Mouse (Mus musculus): ENCODE results near the gene P2ry12. TPM values are rescaled to one million over a fixed set of nuclear protein-coding genes. Genes with fewer than 3 reads are reported as not detected.
A peak's percentile ranks its signal among the peaks of the same experiment; 100 is the strongest.

The P2ry12 gene
- polyA plus RNA-seq, 1 experiment = 1.6 TPM

DNA sequence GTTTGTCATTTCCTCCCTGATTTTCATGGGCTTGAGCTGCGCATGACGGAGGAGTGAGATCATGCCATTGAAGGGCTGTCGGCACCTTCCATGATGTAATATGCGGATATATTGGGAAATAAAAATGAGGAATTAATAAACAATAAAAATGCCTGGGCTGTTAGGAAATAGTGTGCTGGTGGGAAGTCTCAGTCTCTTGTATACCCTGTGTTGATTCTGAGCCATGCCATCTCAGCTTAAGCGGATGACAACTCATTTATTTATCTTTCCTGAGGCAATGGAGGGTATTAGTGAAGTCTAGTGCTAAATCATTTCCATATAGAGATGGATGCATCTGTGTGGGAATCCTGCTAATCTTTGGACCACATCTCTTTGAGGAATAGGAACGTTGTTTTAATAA, 14.6 kb downstream of the P2ry12 start:
- H3K27me3 ChIP-seq (replicated peaks) = no peaks in the 10 kb centered on the region
- peaks cover 8% of the 10 kb centered on the region for H3K4me1 ChIP-seq
- no peaks in the 10 kb centered on the region for H3K9me3 ChIP-seq
- H3K4me3 ChIP-seq (replicated peaks) = no peak overlapping the region
- TF ChIP-seq FLI1 (IDR thresholded peaks at IDR 0.05; ENCODE audit: low read length) = no peak
- TF ChIP-seq GATA1 (IDR thresholded peaks at IDR 0.05; ENCODE audit: borderline replicate concordance, low read length) = no peak
- H3K36me3 ChIP-seq (replicated peaks; ENCODE audit: low read length) = peaks cover 89% of the 10 kb centered on the region

DNA sequence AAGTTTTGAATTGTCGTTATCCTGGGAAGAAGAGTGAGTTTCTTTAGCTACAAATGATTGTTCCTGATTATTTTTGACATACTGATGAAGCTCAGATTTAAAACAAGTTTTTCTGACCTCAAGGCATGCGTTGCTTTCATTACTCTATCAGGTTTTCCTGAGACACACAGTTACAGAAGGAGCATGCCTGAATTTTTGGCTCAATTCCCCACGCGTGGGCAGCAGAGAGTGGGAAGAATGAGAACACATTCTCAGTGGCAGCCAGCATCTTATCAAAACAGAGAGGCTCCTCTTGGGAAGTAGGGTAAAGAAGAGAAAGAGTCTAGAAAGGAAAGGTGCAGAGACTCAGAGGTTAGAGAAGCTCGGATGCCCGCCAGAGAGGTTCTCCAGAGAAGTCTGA, 19.3 kb downstream of the P2ry12 start:
- no peaks in the 10 kb centered on the region for H3K27me3 ChIP-seq (replicated peaks)
- no peaks in the 10 kb centered on the region for H3K9me3 ChIP-seq
- TF ChIP-seq GATA1 (IDR thresholded peaks at IDR 0.05; ENCODE audit: borderline replicate concordance, low read length) (no peak), FLI1 (IDR thresholded peaks at IDR 0.05; ENCODE audit: low read length) (no peak)
- H3K4me3 ChIP-seq (replicated peaks) = no peak overlapping the region
- H3K4me1 ChIP-seq = peaks cover 13% of the 10 kb centered on the region
- H3K36me3 ChIP-seq (replicated peaks; ENCODE audit: low read length) = peaks cover 97% of the 10 kb centered on the region

DNA sequence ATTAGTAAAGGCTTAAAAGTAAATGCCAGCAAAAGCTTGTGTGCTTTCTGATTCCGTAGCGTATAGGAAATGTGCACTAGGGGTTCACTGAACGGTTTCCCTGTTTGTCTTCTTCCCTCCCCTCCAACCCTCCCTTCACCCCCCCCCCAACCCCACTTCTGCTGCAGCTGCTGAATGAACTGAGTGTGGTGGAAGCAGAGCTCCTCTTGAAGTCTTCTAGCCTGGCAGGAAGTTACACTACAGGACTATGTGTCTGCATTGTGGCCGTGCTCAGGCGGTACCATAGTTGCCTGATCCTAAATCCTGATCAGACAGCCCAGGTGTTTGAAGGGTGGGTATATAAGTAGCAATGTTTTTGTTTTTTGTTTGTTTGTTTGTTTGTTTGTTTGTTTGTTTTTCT, 27.8 kb downstream of the P2ry12 start:
- Histone ChIP-seq H3K36me3 (replicated peaks; ENCODE audit: low read length) (peaks cover 84% of the 10 kb centered on the region), H3K9me3 (no peaks in the 10 kb centered on the region), H3K27me3 (replicated peaks) (no peaks in the 10 kb centered on the region), H3K4me3 (replicated peaks) (no peak overlapping the region), H3K4me1 (peaks cover 15% of the 10 kb centered on the region)
- TF ChIP-seq GATA1 (IDR thresholded peaks at IDR 0.05; ENCODE audit: borderline replicate concordance, low read length) = no peak
- TF ChIP-seq FLI1 (IDR thresholded peaks at IDR 0.05; ENCODE audit: low read length) = no peak

- peaks cover 68% of the 10 kb centered on the region for H3K36me3 ChIP-seq (replicated peaks; ENCODE audit: low read length)
- H3K4me1 ChIP-seq = peaks cover 55% of the 10 kb centered on the region
- no peak overlapping the region for H3K4me3 ChIP-seq (replicated peaks)
- no peaks in the 10 kb centered on the region for H3K9me3 ChIP-seq
- TF ChIP-seq FLI1 (IDR thresholded peaks at IDR 0.05; ENCODE audit: low read length) = no peak
- no peak for TF ChIP-seq GATA1 (IDR thresholded peaks at IDR 0.05; ENCODE audit: borderline replicate concordance, low read length)
- H3K27me3 ChIP-seq (replicated peaks) = no peaks in the 10 kb centered on the region
Observed at GRCm38 (mm10) chr3:59230912-59231311, 31.8 kb downstream of the P2ry12 start.

GRCm38 (mm10) chr3:59228730-59229551, 33.7 kb downstream of the P2ry12 start:
- no peaks in the 10 kb centered on the region for H3K27me3 ChIP-seq (replicated peaks)
- H3K36me3 ChIP-seq (replicated peaks; ENCODE audit: low read length) = peaks cover 69% of the 10 kb centered on the region
- TF ChIP-seq GATA1 (IDR thresholded peaks at IDR 0.05; ENCODE audit: borderline replicate concordance, low read length) = no peak
- TF ChIP-seq FLI1 (IDR thresholded peaks at IDR 0.05; ENCODE audit: low read length) = no peak
- H3K9me3 ChIP-seq = no peaks in the 10 kb centered on the region
- peaks cover 71% of the 10 kb centered on the region for H3K4me1 ChIP-seq
- H3K4me3 ChIP-seq (replicated peaks) = peak overlapping the region; percentile 86

GRCm38 (mm10) chr3:59227696-59228095, 35.0 kb downstream of the P2ry12 start:
- Histone ChIP-seq H3K9me3 (no peaks in the 10 kb centered on the region), H3K36me3 (replicated peaks; ENCODE audit: low read length) (peaks cover 61% of the 10 kb centered on the region), H3K27me3 (replicated peaks) (no peaks in the 10 kb centered on the region), H3K4me1 (peaks cover 82% of the 10 kb centered on the region), H3K4me3 (replicated peaks) (peak overlapping the region; percentile 88)
- TF ChIP-seq GATA1 (IDR thresholded peaks at IDR 0.05; ENCODE audit: borderline replicate concordance, low read length) = peak; percentile 97
- TF ChIP-seq FLI1 (IDR thresholded peaks at IDR 0.05; ENCODE audit: low read length) = no peak

DNA sequence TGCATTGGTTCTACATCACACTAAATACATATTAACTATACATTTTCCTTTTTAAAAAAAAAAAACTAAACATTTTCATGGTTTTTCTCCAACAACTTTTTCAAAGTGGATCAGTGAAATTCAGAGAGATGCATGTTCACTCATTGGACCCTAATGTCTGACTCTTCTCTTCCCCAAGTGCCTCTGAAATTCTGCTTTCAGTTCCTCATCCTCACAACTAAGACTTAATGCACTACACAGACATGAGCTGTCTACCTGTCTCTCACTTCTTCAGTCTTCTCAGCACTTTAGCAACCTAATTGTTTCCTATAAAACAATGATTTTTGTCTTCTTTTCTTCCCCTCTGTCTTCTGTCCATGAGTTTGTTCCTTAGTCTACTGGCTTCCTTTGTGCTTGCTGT, 37.3 kb downstream of the P2ry12 start:
- TF ChIP-seq FLI1 (IDR thresholded peaks at IDR 0.05; ENCODE audit: low read length) = no peak
- TF ChIP-seq GATA1 (IDR thresholded peaks at IDR 0.05; ENCODE audit: borderline replicate concordance, low read length) = no peak
- peak overlapping the region; percentile 88 for H3K4me3 ChIP-seq (replicated peaks)
- peaks cover 96% of the 10 kb centered on the region for H3K4me1 ChIP-seq
- H3K9me3 ChIP-seq = no peaks in the 10 kb centered on the region
- H3K27me3 ChIP-seq (replicated peaks) = no peaks in the 10 kb centered on the region
- H3K36me3 ChIP-seq (replicated peaks; ENCODE audit: low read length) = peaks cover 48% of the 10 kb centered on the region

- TF ChIP-seq GATA1 (IDR thresholded peaks at IDR 0.05; ENCODE audit: borderline replicate concordance, low read length) (no peak), FLI1 (IDR thresholded peaks at IDR 0.05; ENCODE audit: low read length) (no peak)
- H3K4me1 ChIP-seq = peaks cover 86% of the 10 kb centered on the region
Observed at GRCm38 (mm10) chr3:59222303-59222702, 40.4 kb downstream of the P2ry12 start.

GRCm38 (mm10) chr3:59219326-59219725, 43.3 kb downstream of the P2ry12 start:
- Histone ChIP-seq H3K27me3 (replicated peaks) (no peaks in the 10 kb centered on the region), H3K36me3 (replicated peaks; ENCODE audit: low read length) (peaks cover 55% of the 10 kb centered on the region), H3K4me1 (peaks cover 68% of the 10 kb centered on the region), H3K4me3 (replicated peaks) (no peak overlapping the region), H3K9me3 (no peaks in the 10 kb centered on the region)
- no peak for TF ChIP-seq FLI1 (IDR thresholded peaks at IDR 0.05; ENCODE audit: low read length)
- no peak for TF ChIP-seq GATA1 (IDR thresholded peaks at IDR 0.05; ENCODE audit: borderline replicate concordance, low read length)

More at GRCm38 (mm10) chr3:59222303-59222702, 40.4 kb downstream of the P2ry12 start:
- Histone ChIP-seq H3K9me3 (no peaks in the 10 kb centered on the region), H3K27me3 (replicated peaks) (no peaks in the 10 kb centered on the region), H3K36me3 (replicated peaks; ENCODE audit: low read length) (peaks cover 50% of the 10 kb centered on the region), H3K4me3 (replicated peaks) (no peak overlapping the region)

- H3K27me3 ChIP-seq (replicated peaks) = no peaks in the 10 kb centered on the region
- H3K36me3 ChIP-seq (replicated peaks; ENCODE audit: low read length) = peaks cover 53% of the 10 kb centered on the region
- H3K4me3 ChIP-seq (replicated peaks) = no peak overlapping the region
- TF ChIP-seq GATA1 (IDR thresholded peaks at IDR 0.05; ENCODE audit: borderline replicate concordance, low read length) (no peak), FLI1 (IDR thresholded peaks at IDR 0.05; ENCODE audit: low read length) (no peak)
- H3K9me3 ChIP-seq = no peaks in the 10 kb centered on the region
- peaks cover 65% of the 10 kb centered on the region for H3K4me1 ChIP-seq
Observed at GRCm38 (mm10) chr3:59217211-59217610, 45.5 kb downstream of the P2ry12 start.

Measured in megakaryocyte, embryonic 14.5 days (primary cell).